Mouse (Mus musculus) ES-E14 (cell line): ENCODE results near the gene Fli1.

ENCODE experiments used
- CHD2 ChIP-seq: IDR thresholded peaks from 2 replicates; pipeline ENCODE4 v1.6.1; 2014; ENCODE audit warnings: mild to moderate bottlenecking, low read depth, low read length, inconsistent platforms
- HCFC1 ChIP-seq: IDR thresholded peaks from 2 replicates; pipeline ENCODE4 v1.6.1; 2012; ENCODE audit warnings: low read length, inconsistent platforms, borderline replicate concordance; ENCODE audit not compliant: insufficient read depth
- MAFK ChIP-seq: IDR thresholded peaks from 2 replicates; pipeline ENCODE4 v1.6.1; 2014; ENCODE audit warnings: mild to moderate bottlenecking, low read depth, low read length, inconsistent platforms; ENCODE audit not compliant: insufficient read depth
- ZNF384 ChIP-seq: IDR thresholded peaks from 2 replicates; pipeline ENCODE4 v1.6.1; 2012; ENCODE audit warnings: low read depth, low read length, inconsistent platforms

DNA sequence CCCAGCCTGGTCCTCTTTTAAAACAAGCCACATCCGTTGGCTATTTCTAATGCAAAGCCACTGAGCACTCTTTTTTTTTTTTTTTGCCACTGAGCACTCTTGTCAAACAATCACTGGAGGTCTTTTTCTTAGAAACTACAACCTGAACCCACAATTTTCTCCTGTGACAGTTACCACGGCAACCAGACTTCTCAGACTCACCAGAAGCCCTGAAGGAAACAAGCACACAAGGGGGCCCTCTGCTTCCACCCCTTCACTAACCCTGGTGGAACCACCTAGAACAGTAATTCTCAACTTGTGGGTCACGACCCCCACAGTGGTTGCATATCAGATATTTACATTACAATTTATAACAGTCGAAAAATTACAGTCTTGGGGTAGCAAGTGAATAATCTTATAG, 53.3 kb downstream of the Fli1 start:
- TF ChIP-seq HCFC1, result no peak
- no peak for TF ChIP-seq MAFK
- no peak for TF ChIP-seq CHD2
- no peak for TF ChIP-seq ZNF384
